Mouse (Mus musculus) cortical plate, adult 2 months (tissue): ENCODE data around the gene Lmo7.

Experiments used
- CTCF ChIP-seq: fragments of 200-500 bp; IDR thresholded peaks from 2 replicates; pipeline ENCODE4 v1.5.1; 2011; ENCODE audit warnings: mild to moderate bottlenecking, control low read depth, low read length; ENCODE audit not compliant: insufficient read depth; ENCODE audit errors: extremely low read depth
- POLR2A ChIP-seq: fragments of 200-500 bp; IDR thresholded peaks from 2 replicates; pipeline ENCODE4 v1.6.1; 2011; ENCODE audit warnings: mild to moderate bottlenecking, low read length, control low read depth; ENCODE audit not compliant: insufficient read depth; ENCODE audit errors: extremely low read depth

- TF ChIP-seq POLR2A (no peak), CTCF (no peak)
Observed at GRCm38 (mm10) chr14:101822871-101823270, 93.1 kb downstream of the Lmo7 start.
